Mouse (Mus musculus) gastrocnemius, postnatal 4 days (tissue): ENCODE data around the gene Tsg101. TPM values are rescaled to one million over a fixed set of nuclear protein-coding genes. Genes with fewer than 3 reads are reported as not detected.

Source experiments
- total RNA-seq, 2 experiments: library from RNA; stranded (reverse); gene quantifications; 2 replicates each; pipeline ENCODE4 v1.2.3; 2021

The Tsg101 gene
- total RNA-seq, 2 experiments from 2014 or later = 67.3 to 72.0 TPM

Other genes with a start within 250 kb of the Tsg101 start
- under 1 TPM; 0.21 to 0.49 TPM for gene Tph1, start 247.4 kb downstream of the Tsg101 start, total RNA-seq
- gene Saal1, start 209.3 kb downstream of the Tsg101 start, total RNA-seq = 10 to 100 TPM; 10.3 to 10.9 TPM
- under 1 TPM; 0.31 to 0.59 TPM for gene Saa3, start 204.3 kb downstream of the Tsg101 start, total RNA-seq
- under 1 TPM in 1 of 2 experiments, not detected in 1; 0.16 TPM for gene Saa4, start 187.4 kb downstream of the Tsg101 start, total RNA-seq
- not detected for gene Saa1, start 177.0 kb downstream of the Tsg101 start, total RNA-seq
- gene Saa2, start 168.2 kb downstream of the Tsg101 start, total RNA-seq = not detected
- 10 to 100 TPM; 14.8 to 18.4 TPM for gene Hps5, start 123.9 kb downstream of the Tsg101 start, total RNA-seq
- 10 to 100 TPM; 31.0 to 40.2 TPM for gene Gtf2h1, start 123.9 kb downstream of the Tsg101 start, total RNA-seq
- 1,000 to 10,000 TPM; 1,563 to 1,575 TPM for gene Ldha, start 78.5 kb downstream of the Tsg101 start, total RNA-seq
- gene Ldhc, start 58.8 kb downstream of the Tsg101 start, total RNA-seq = not detected
- 10 to 100 TPM; 11.3 to 13.0 TPM for gene Uevld, start 38.6 kb upstream of the Tsg101 start, total RNA-seq
- gene Gm9999, start 63.6 kb upstream of the Tsg101 start, total RNA-seq = not detected
- 10 to 100 TPM; 18.2 to 20.7 TPM for gene Spty2d1, start 88.4 kb upstream of the Tsg101 start, total RNA-seq
- 1 to 10 TPM; 9.4 to 9.5 TPM for gene Tmem86a, start 130.6 kb upstream of the Tsg101 start, total RNA-seq
- not detected for gene Ptpn5, start 213.7 kb upstream of the Tsg101 start, total RNA-seq